Mouse (Mus musculus) liver, postnatal 0 days (tissue): ENCODE data around the gene Cabp4.

Source experiments
- CTCF ChIP-seq: sonication (generic); IDR thresholded peaks from 2 replicates; pipeline ENCODE4 v1.5.1; 2016; ENCODE audit warnings: antibody characterized with exemption, low read depth
- EP300 ChIP-seq: IDR thresholded peaks from 2 replicates; pipeline ENCODE4 v1.6.1; 2016; ENCODE audit warnings: antibody characterized with exemption, low read depth, mild to moderate bottlenecking

DNA sequence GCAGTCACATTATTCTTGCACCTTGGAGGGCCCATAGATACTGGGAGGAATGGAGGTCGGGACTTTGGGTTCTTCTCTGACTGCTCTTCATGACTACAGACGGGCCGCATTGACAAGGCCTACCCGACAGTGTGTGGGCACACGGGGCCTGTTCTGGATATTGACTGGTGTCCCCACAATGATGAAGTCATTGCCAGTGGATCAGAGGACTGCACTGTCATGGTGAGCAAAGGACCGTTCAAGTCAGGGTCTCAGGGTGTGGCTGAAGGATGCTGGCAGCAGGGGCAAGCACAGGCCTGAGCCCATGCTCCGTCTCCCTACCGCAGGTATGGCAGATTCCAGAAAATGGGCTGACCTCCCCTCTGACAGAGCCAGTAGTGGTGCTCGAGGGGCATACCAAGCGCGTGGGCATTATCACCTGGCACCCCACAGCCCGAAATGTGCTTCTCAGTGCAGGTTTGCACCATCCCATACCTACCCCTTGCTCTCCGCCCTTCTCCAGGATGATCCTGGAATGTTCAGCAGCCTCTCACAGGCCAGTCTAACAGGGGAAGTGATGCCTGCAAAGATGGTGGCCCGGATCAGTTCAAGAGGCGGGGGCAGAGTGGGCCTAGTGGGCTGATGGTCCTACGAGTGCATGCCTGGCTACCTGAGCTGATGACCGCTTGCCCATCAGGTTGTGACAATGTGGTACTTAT, 6.1 kb upstream of the Cabp4 start:
- TF ChIP-seq EP300 (no peak), CTCF (no peak)
